Mouse (Mus musculus) myocyte (in vitro differentiated cells): Measurements from ENCODE around the gene Cyfip1.

Experiments
- CEBPB ChIP-seq: IDR thresholded peaks from 2 replicates; pipeline ENCODE4 v1.6.1; 2011; ENCODE audit warnings: mild to moderate bottlenecking, moderate library complexity; ENCODE audit not compliant: poor library complexity, insufficient read depth, severe bottlenecking
- E2F4 ChIP-seq: IDR thresholded peaks from one replicate; pipeline ENCODE4 v1.6.1; 2011; ENCODE audit warnings: mild to moderate bottlenecking, control low read depth, moderate library complexity; ENCODE audit not compliant: insufficient read depth
- MAX ChIP-seq: IDR thresholded peaks from one replicate; pipeline ENCODE4 v1.6.1; 2011; ENCODE audit warnings: low read depth, mild to moderate bottlenecking, control low read depth
- POLR2A ChIP-seq: IDR thresholded peaks from one replicate; pipeline ENCODE4 v1.6.1; 2011; ENCODE audit warnings: low read depth, mild to moderate bottlenecking, control low read depth, moderate library complexity; ENCODE audit not compliant: insufficient read length
- POLR2AphosphoS2 ChIP-seq: IDR thresholded peaks from one replicate; pipeline ENCODE4 v1.6.1; 2011; ENCODE audit warnings: low read depth, control low read depth; ENCODE audit not compliant: insufficient read length
- TCF12 ChIP-seq: IDR thresholded peaks from one replicate; pipeline ENCODE4 v1.6.1; 2011; ENCODE audit warnings: mild to moderate bottlenecking, control low read depth; ENCODE audit not compliant: poor library complexity, insufficient read depth, severe bottlenecking
- TCF3 ChIP-seq: IDR thresholded peaks from one replicate; pipeline ENCODE4 v1.6.1; 2011; ENCODE audit warnings: low read depth, control low read depth; ENCODE audit not compliant: insufficient read length
- USF1 ChIP-seq: IDR thresholded peaks from one replicate; pipeline ENCODE4 v1.6.1; 2011; ENCODE audit warnings: low read depth, mild to moderate bottlenecking, control low read depth, moderate library complexity

GRCm38 (mm10) chr7:55903766-55904165, 62.2 kb downstream of the Cyfip1 start:
- TF ChIP-seq POLR2A (no peak), POLR2AphosphoS2 (no peak), TCF12 (no peak), MAX (no peak), TCF3 (no peak), USF1 (no peak), CEBPB (no peak), E2F4 (no peak)
